Mouse (Mus musculus): ENCODE results near the gene Skap1. TPM values are rescaled to one million over a fixed set of nuclear protein-coding genes. Genes with fewer than 3 reads are reported as not detected.

The Skap1 gene
- total RNA-seq, 2 experiments from 2014 or later = 0.47 to 0.91 TPM

- intact Hi-C loops (cut with DNase I) = loop anchor here (5.0 kb wide), 3 partner anchors 71 to 311 kb away; partner anchors contain the start of gene Hoxb5
- no peak for DNase-seq
Measured at GRCm38 (mm10) chr11:96550960-96551703, 86.7 kb downstream of the Skap1 start.

- peak; percentile 26 to 60 for DNase-seq
- intact Hi-C loops (cut with DNase I) = loop anchor here (2.0 to 5.0 kb wide), 5 partner anchors 69 to 309 kb away; partner anchors contain the start of gene Hoxb5
Measured at GRCm38 (mm10) chr11:96553091-96553490, 88.7 kb downstream of the Skap1 start.

- intact Hi-C loops (cut with DNase I) = no loop called here
- no peak for DNase-seq
Measured at GRCm38 (mm10) chr11:96560229-96560628, 95.8 kb downstream of the Skap1 start.

DNA sequence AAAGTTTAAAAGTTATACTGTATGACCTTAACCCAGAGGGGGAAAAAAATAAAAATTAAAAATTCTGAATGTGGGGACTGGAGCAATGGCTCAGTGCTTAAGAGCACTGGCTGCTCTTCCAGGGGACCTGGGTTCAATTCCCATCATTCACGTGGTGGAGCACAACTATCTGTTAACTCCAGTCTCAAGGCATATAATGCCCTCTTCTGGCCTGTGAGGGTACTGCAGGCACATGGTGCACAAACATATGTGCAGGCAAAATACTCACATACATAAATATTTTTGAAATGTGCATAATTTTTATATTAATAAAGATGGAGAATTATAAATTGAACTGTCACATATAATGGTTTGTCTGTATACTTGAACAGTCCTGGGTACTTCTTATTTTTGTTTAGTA, 99.7 kb downstream of the Skap1 start:
- DNase-seq = no peak
- intact Hi-C loops (cut with DNase I) = no loop called here

- DNase-seq = no peak
- intact Hi-C loops (cut with DNase I) = no loop called here
Measured at GRCm38 (mm10) chr11:96572515-96572914, 108.1 kb downstream of the Skap1 start.

DNA sequence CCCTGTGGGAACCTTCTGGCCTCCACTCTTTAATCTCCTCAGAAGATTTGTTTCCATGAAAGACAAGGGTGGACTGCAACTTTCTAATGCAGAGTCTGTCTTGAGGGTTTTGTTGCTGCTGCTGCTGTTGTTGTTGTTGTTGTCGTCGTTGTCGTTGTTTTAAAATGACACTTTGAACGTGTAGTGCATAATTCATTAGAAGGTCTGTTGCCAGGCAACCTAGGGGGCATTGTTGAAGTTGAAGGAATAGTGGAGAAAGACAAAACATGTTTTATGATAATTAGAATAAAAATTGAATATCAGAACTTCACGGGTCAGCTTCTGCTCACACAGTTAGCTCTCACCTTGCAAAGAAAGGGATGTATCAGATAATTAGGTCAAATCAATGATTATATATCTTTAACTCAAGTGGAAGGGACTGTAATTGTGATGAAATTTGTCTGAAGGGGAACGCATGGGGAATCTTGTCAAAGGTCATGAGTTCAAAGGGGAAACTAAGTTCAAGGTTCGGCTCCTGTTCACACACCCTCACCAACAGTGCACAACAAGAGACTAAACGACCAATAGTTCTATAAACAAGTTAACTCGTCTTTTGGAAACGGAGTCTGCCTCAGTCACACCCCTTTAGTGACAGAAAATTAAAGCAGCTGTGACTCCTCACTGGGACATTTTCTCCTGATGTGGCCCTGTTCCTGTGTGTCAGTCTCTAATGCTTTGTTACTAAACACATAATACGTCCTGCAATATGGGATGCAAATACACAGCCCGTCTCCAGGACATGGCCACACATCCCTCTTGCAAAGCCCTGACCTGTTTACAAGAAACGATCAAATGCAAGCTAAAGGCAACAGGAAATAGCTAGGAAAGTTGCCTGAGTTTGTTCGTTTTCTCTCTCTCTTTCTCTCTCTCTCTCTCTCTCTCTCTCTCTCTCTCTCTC, 112.4 kb downstream of the Skap1 start:
- DNase-seq = no peak
- intact Hi-C loops (cut with DNase I) = no loop called here

- no peak for DNase-seq
- intact Hi-C loops (cut with DNase I) = no loop called here
Measured at GRCm38 (mm10) chr11:96578551-96579283, 114.3 kb downstream of the Skap1 start.

DNA sequence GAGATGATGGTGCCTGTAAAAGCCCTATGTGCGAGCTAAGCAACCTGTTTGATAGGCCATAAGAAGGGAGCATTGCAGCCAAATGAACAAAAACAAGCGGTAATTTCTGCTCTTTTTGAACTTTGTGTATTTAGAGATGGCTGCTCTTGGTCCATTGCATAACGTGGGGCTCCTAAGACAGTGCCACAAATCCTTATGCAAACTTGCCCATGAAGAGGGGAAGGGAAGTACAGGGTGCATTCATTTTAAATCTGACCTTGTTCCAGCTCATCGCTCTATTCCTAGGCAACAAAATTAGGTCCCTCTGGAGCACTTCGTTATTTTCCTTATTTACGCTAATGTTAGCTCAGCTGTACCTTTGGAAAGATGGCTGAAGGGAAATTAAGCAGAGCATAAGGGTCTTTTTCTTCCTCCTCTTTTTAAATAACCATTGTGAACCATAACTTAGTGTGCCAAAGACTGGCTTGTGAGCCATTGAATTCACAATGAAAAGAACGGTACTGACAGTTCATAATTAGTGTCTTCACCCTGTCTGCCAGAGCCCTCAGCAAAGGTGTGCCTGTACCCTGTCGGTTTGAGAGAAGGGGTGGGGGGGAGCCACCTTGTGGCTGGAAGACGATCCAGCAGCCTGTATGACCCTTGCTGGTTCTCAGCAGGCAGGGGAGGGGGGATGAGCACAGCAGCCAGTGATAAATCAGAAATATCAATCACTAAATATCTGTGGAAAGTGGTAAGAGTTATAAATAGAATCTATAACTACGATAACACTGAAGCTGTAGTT, 117.4 kb downstream of the Skap1 start:
- intact Hi-C loops (cut with DNase I) = no loop called here
- DNase-seq = peak; percentile 4 to 29

DNA sequence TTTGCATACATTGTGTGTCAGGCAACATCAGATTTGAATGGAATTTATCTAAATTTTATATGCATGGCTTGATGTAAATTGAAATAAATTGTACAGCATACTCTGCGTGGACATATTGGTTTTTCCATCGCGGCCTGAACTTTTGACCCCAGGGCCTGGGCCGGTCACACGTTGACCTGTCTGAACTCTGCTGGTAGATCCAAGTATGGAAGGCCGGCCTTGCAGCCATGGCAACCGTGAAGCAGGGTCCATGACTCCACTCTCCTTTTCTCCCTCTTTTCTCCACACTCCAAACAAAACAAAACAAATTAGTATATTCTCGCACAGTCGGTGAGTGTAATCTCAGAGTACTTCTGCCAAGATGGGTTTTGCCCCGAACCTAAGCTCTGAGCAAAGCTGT, 118.2 kb downstream of the Skap1 start:
- intact Hi-C loops (cut with DNase I) = no loop called here
- DNase-seq = no peak

GRCm38 (mm10) chr11:96589828-96590227, 125.4 kb downstream of the Skap1 start:
- intact Hi-C loops (cut with DNase I) = no loop called here

DNA sequence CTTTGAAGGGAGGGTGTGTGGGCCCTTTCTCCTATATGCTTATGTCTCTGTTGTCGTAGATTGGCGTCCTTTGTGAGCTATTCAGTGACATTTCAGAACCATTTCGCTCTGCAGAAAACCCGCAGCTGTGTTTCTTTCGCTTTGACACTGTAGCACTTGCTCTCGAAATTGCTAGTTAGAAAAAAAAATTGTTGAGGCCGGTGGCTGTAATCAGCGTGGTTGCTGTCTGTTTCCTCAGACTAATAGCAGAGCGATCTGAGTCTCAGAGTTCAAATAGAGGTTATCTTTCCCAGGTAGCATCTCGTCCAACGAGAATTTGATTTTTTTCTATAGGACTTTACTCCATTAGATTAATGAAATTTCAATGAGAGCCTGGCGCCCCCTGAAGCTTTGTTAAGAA, 131.5 kb downstream of the Skap1 start:
- intact Hi-C loops (cut with DNase I) = no loop called here
- DNase-seq = no peak

More at GRCm38 (mm10) chr11:96589828-96590227, 125.4 kb downstream of the Skap1 start:
- DNase-seq = no peak

GRCm38 (mm10) chr11:96596301-96596700, 131.9 kb downstream of the Skap1 start:
- intact Hi-C loops (cut with DNase I) = no loop called here

DNA sequence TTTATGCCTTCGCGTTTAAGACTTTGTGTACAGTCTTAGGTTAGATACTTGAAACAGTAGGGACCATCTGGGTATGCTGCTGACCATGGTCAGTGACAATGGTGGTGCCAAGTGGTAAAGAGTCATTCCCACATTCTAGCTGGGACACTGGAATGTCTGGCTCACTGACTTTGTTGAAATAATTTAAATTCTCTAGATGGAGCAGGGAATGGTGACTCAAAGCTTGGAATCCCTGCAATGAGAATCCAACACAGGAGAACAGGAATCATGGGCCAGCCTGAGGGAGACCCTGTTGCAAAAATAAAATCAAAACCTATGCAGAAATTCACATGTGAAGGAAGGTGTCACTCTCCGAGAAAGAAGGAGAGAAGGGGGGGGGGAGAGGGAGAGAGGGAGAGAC, 138.4 kb downstream of the Skap1 start:
- no peak for DNase-seq
- intact Hi-C loops (cut with DNase I) = no loop called here

More at GRCm38 (mm10) chr11:96596301-96596700, 131.9 kb downstream of the Skap1 start:
- DNase-seq = no peak

- intact Hi-C loops (cut with DNase I) = no loop called here
- DNase-seq = no peak
Measured at GRCm38 (mm10) chr11:96604306-96604705, 139.9 kb downstream of the Skap1 start.

- no peak for DNase-seq
- intact Hi-C loops (cut with DNase I) = no loop called here
Measured at GRCm38 (mm10) chr11:96604751-96605450, 140.5 kb downstream of the Skap1 start.

- intact Hi-C loops (cut with DNase I) = no loop called here
Measured at GRCm38 (mm10) chr11:96605516-96605915, 141.1 kb downstream of the Skap1 start.

GRCm38 (mm10) chr11:96612596-96612995, 148.2 kb downstream of the Skap1 start:
- intact Hi-C loops (cut with DNase I) = no loop called here
- no peak for DNase-seq

More at GRCm38 (mm10) chr11:96605516-96605915, 141.1 kb downstream of the Skap1 start:
- DNase-seq = no peak

GRCm38 (mm10) chr11:96616792-96617191, 152.4 kb downstream of the Skap1 start:
- peak in 1 of 2 experiments; percentile 15 for DNase-seq
- intact Hi-C loops (cut with DNase I) = no loop called here

DNA sequence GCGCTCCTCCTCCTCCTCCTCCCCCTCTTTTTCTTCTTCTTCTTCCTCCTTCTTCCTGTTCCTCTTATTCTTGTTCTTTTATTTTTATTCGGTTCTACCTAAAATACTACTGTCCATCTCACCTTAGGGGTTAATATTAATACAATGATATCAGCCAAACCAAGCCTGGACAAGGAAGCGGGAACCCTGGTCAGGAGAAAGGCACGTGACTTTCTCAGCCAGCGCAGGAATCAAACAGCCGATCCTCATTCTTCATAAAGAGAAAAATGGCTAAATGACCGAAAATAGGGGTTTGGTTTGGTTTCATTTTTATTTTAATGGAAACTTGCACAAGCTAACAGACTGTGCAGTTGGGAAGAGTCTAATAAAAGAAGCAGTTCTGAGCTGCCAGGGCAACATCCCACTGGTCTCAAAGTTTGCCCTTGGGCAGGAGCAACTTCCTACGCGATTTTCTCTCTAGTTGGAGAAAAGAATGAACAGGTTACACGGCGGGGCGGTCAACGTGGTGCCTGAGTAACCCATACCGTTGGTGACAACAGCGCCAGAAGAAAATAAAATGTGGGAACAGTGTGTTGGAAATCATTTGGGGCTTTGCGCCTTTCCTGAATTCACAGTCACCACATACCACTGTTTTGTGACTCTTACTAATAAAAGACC, 154.5 kb downstream of the Skap1 start:
- no peak for DNase-seq
- intact Hi-C loops (cut with DNase I) = no loop called here
